Mouse (Mus musculus) hindbrain, embryonic 11.5 days (tissue): ENCODE data around the gene Elf2. TPM values are rescaled to one million over a fixed set of nuclear protein-coding genes. Genes with fewer than 3 reads are reported as not detected.
"Not testable (repeated sequence)": the region's sequence is repeated elsewhere in the genome, so short reads cannot be mapped to it uniquely, and the experiment has no call there.

Experiments used
- ATAC-seq: fragments of 200-750 bp; cut with Nextera tagmentation; 2 replicates; pipeline ENCODE4 v1.8.0; 2017; ENCODE audit warnings: mild to moderate bottlenecking, moderate TSS enrichment, moderate library complexity; ENCODE audit not compliant: low FRiP score
- DNase-seq: peaks from one replicate; pipeline ENCODE4 v3.0.0-alpha.2; 2015; ENCODE audit warnings: low spot score
- H3K27ac ChIP-seq: fragments of 300-500 bp; sonication (generic); 2 replicates; pipeline ENCODE4 v1.5.1; 2014; ENCODE audit warnings: mild to moderate bottlenecking, low read depth, low read length
- H3K27me3 ChIP-seq: fragments of 300-500 bp; sonication (generic); 2 replicates; pipeline ENCODE4 v1.6.1; 2014; ENCODE audit warnings: mild to moderate bottlenecking, low read length, moderate library complexity, mixed read lengths; ENCODE audit not compliant: control insufficient read depth, insufficient read depth
- H3K36me3 ChIP-seq: fragments of 300-500 bp; sonication (generic); 2 replicates; pipeline ENCODE4 v1.6.1; 2014; ENCODE audit warnings: mild to moderate bottlenecking, low read length, moderate library complexity, mixed read lengths; ENCODE audit not compliant: control insufficient read depth, insufficient read depth
- H3K4me1 ChIP-seq: fragments of 300-500 bp; sonication (generic); replicated peaks from 2 replicates; pipeline ENCODE4 v1.6.1; 2014; ENCODE audit warnings: low read length, mixed read lengths; ENCODE audit not compliant: control insufficient read depth, insufficient read depth
- H3K4me2 ChIP-seq: fragments of 300-500 bp; sonication (generic); replicated peaks from 2 replicates; pipeline ENCODE4 v1.6.1; 2014; ENCODE audit warnings: mild to moderate bottlenecking, low read depth, low read length
- H3K4me3 ChIP-seq: fragments of 300-500 bp; sonication (generic); 2 replicates; pipeline ENCODE4 v1.5.1; 2014; ENCODE audit warnings: low read depth, low read length
- H3K9ac ChIP-seq: fragments of 300-500 bp; sonication (generic); 2 replicates; pipeline ENCODE4 v1.6.1; 2014; ENCODE audit warnings: low read depth, low read length
- H3K9me3 ChIP-seq: fragments of 300-500 bp; sonication (generic); 2 replicates; pipeline ENCODE4 v1.6.1; 2016; ENCODE audit warnings: low read length; ENCODE audit not compliant: control insufficient read depth
- WGBS: fragments of 180-500 bp; shearing (Covaris S2); extraction: QIAGEN DNeasy Blood & Tissue Kit; methylation state at CpG from one replicate; pipeline ENCODE4 v1.1.7; 2014; 5-methylcytosine and 5-hydroxymethylcytosine counted together
- polyA plus RNA-seq: library from polyadenylated mRNA; unstranded; fragments of >200 nt; fragmentation: Nextera tagmentation; extraction: Ambion mirVana; gene quantifications from 2 replicates; pipeline ENCODE4 v1.2.1, GENCODE M21; 2014

Elf2 gene
- polyA plus RNA-seq, 1 experiment from 2014 or later = 45.4 TPM

GRCm38 (mm10) chr3:51219213-51219612 lies 121.2 kb downstream of the Elf2 start:
- H3K4me3 ChIP-seq = no peak overlapping the region
- H3K4me2 ChIP-seq = no peak overlapping the region
- H3K9ac ChIP-seq = no peak overlapping the region
- WGBS = 84% methylated on average over 5 of the region's 5 CpGs
- DNase-seq (no peak), ATAC-seq (no peak)
- no peaks in the 10 kb centered on the region for H3K9me3 ChIP-seq
- H3K4me1 ChIP-seq = no peaks in the 10 kb centered on the region
- no peak overlapping the region for H3K27ac ChIP-seq
- H3K27me3 ChIP-seq = no peaks in the 10 kb centered on the region
- no peaks in the 10 kb centered on the region for H3K36me3 ChIP-seq

GRCm38 (mm10) chr3:51218385-51218784 lies 122.1 kb downstream of the Elf2 start:
- H3K4me3 ChIP-seq, H3K9ac ChIP-seq, H3K4me1 ChIP-seq, H3K27me3 ChIP-seq, H3K27ac ChIP-seq, H3K4me2 ChIP-seq, H3K9me3 ChIP-seq, ATAC-seq, H3K36me3 ChIP-seq, DNase-seq: not testable (repeated sequence)
- 92% methylated on average over 6 of the region's 6 CpGs for WGBS

GRCm38 (mm10) chr3:51216351-51216750 lies 124.1 kb downstream of the Elf2 start:
- not testable (repeated sequence) for H3K4me3 ChIP-seq, H3K4me1 ChIP-seq, H3K9ac ChIP-seq, DNase-seq, ATAC-seq, H3K27me3 ChIP-seq, H3K27ac ChIP-seq, H3K9me3 ChIP-seq, H3K4me2 ChIP-seq, H3K36me3 ChIP-seq
- WGBS = 81% methylated on average over 5 of the region's 10 CpGs

- no peaks in the 10 kb centered on the region for H3K27me3 ChIP-seq
- no peak overlapping the region for H3K27ac ChIP-seq
- no peak overlapping the region for H3K4me3 ChIP-seq
- H3K4me2 ChIP-seq = no peak overlapping the region
- WGBS = 86% methylated on average over 6 of the region's 6 CpGs
- no peaks in the 10 kb centered on the region for H3K36me3 ChIP-seq
- ATAC-seq (no peak), DNase-seq (no peak)
- no peaks in the 10 kb centered on the region for H3K9me3 ChIP-seq
- no peaks in the 10 kb centered on the region for H3K4me1 ChIP-seq
- H3K9ac ChIP-seq = no peak overlapping the region
Measured at GRCm38 (mm10) chr3:51215681-51216080, 124.8 kb downstream of the Elf2 start.

- H3K9me3 ChIP-seq = no peaks in the 10 kb centered on the region
- no peak overlapping the region for H3K27ac ChIP-seq
- no peak overlapping the region for H3K4me2 ChIP-seq
- H3K9ac ChIP-seq = no peak overlapping the region
- H3K27me3 ChIP-seq = no peaks in the 10 kb centered on the region
- H3K4me3 ChIP-seq = no peak overlapping the region
- no peaks in the 10 kb centered on the region for H3K36me3 ChIP-seq
- 91% methylated on average over 3 of the region's 3 CpGs for WGBS
- ATAC-seq = no peak
- no peak for DNase-seq
- H3K4me1 ChIP-seq = no peaks in the 10 kb centered on the region
Measured at GRCm38 (mm10) chr3:51213111-51213510, 127.4 kb downstream of the Elf2 start.

- no peaks in the 10 kb centered on the region for H3K27me3 ChIP-seq
- 86% methylated on average over 3 of the region's 3 CpGs for WGBS
- H3K27ac ChIP-seq = no peak overlapping the region
- H3K4me3 ChIP-seq = no peak overlapping the region
- H3K36me3 ChIP-seq = no peaks in the 10 kb centered on the region
- H3K4me1 ChIP-seq = no peaks in the 10 kb centered on the region
- DNase-seq (no peak), ATAC-seq (no peak)
- no peak overlapping the region for H3K4me2 ChIP-seq
- no peaks in the 10 kb centered on the region for H3K9me3 ChIP-seq
- no peak overlapping the region for H3K9ac ChIP-seq
Measured at GRCm38 (mm10) chr3:51210485-51210884, 130.0 kb downstream of the Elf2 start.

GRCm38 (mm10) chr3:51209503-51210314 lies 130.8 kb downstream of the Elf2 start:
- 87% methylated on average over 7 of the region's 7 CpGs for WGBS

GRCm38 (mm10) chr3:51208633-51209032 lies 131.8 kb downstream of the Elf2 start:
- Histone ChIP-seq H3K27me3 (no peaks in the 10 kb centered on the region), H3K9ac (no peak overlapping the region), H3K4me2 (no peak overlapping the region), H3K4me1 (no peaks in the 10 kb centered on the region), H3K4me3 (no peak overlapping the region), H3K27ac (no peak overlapping the region), H3K9me3 (no peaks in the 10 kb centered on the region), H3K36me3 (no peaks in the 10 kb centered on the region)
- ATAC-seq (no peak), DNase-seq (no peak)
- WGBS = 44% methylated on average over 5 of the region's 5 CpGs

More at GRCm38 (mm10) chr3:51209503-51210314, 130.8 kb downstream of the Elf2 start:
- Histone ChIP-seq H3K4me3 (no peak overlapping the region), H3K4me2 (no peak overlapping the region), H3K27ac (no peak overlapping the region), H3K9ac (no peak overlapping the region), H3K36me3 (no peaks in the 10 kb centered on the region), H3K4me1 (no peaks in the 10 kb centered on the region), H3K27me3 (no peaks in the 10 kb centered on the region), H3K9me3 (no peaks in the 10 kb centered on the region)
- ATAC-seq (no peak), DNase-seq (no peak)

- Histone ChIP-seq H3K27ac (no peak overlapping the region), H3K9me3 (no peaks in the 10 kb centered on the region), H3K4me2 (no peak overlapping the region), H3K9ac (no peak overlapping the region), H3K4me1 (no peaks in the 10 kb centered on the region), H3K36me3 (no peaks in the 10 kb centered on the region), H3K4me3 (no peak overlapping the region), H3K27me3 (no peaks in the 10 kb centered on the region)
- ATAC-seq (no peak), DNase-seq (no peak)
- 73% methylated on average over 7 of the region's 7 CpGs for WGBS
Measured at GRCm38 (mm10) chr3:51206521-51206920, 133.9 kb downstream of the Elf2 start.
